Mouse (Mus musculus): Measurements from ENCODE around the gene Pidd1. TPM values are rescaled to one million over a fixed set of nuclear protein-coding genes. Genes with fewer than 3 reads are reported as not detected.
"Not testable (repeated sequence)": the region's sequence is repeated elsewhere in the genome, so short reads cannot be mapped to it uniquely, and the experiment has no call there.

Pidd1 gene
- total RNA-seq, 4 experiments from 2014 or later = 0.07 to 0.51 (median 0.19) TPM

DNA sequence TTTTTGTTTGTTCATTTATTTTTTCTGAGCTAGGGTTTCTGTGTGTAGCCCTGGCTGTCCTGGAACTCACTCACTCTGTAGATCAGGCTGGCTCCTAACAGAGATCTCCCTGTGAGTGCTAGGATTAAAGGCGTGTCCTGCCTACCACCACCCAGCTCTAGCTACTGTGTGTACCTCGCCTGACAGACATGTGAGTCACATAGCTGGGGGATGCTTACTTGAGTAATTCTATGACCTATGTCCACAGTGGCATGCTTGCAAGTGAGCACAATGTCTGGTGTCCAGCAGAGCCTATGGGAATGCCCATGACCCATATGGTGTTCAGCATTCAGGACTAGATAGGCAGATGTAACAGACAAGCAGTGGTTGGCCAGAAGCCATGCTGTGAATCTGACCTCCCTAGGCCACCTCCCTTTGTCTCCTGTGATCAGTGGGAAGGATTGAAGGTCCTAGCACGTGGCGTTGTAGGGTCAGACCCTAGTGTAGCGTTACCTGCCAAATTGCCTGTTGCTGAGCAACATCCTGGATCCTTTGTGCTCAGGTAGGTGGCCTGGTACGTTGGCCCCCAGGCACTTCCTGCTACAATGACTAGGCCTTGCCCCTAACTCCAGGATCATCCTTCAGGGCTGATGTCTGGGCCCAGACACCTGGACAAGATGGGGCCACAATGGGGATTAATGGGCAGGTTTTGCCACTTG, 27.5 kb downstream of the Pidd1 start:
- DNase-seq (ENCODE audit: low spot score in 2 of 2) = no peak

DNA sequence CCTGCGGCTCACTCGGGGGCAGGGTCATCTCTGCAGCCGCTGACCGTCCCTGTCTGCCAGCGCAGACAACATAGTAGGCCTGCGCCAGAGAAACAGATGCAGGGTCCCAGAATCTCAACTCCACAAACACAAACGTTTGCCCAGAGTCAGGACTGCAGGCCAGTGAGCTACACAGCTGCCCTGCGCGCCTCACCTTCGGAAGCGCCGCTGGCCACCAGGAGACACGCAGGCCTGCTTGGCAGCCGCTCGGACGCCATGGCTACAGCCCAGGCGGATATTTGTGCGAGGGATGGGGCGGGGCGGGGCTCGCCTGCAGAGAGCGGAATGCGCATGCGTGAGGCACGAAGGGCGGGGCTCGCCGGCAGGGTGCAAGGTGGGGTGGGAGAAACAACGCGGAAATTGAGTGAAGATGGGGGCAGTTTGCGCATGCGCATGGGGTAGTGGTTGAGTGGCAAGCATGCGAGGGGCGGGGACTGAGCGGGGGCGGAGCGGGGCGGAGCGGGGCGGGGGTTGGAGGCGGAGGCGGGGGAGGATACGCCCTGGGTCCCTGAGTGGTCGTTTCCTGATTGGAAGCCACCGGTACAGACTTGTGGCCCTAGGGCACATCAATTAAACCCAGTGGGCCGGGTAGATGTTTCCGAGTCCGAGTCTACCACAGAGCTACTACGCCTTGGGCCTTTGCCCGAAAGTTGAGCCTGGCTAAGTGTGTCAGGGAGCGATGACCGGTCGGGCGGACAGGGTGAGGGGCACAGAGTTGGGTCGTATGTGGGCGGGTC, 29.8 kb downstream of the Pidd1 start, which contains the start of gene Gatd1:
Gene Gatd1 (minus strand): TSS at position 328 of the 776 bp plus-strand sequence.
- DNase-seq (ENCODE audit: low spot score in 2 of 2) = peak; percentile 95 to 99

GRCm38 (mm10) chr7:141413331-141413730, 30.5 kb downstream of the Pidd1 start:
- DNase-seq (ENCODE audit: low spot score in 2 of 2) = no peak

- DNase-seq (ENCODE audit: low spot score in 2 of 2) = no peak
Measured at GRCm38 (mm10) chr7:141411667-141412066, 32.2 kb downstream of the Pidd1 start.

- no peak for DNase-seq (ENCODE audit: low spot score in 2 of 2)
Measured at GRCm38 (mm10) chr7:141410631-141411030, 33.2 kb downstream of the Pidd1 start.

GRCm38 (mm10) chr7:141408833-141409232, 35.0 kb downstream of the Pidd1 start:
- peak; percentile 67 to 74 for DNase-seq (ENCODE audit: low spot score in 2 of 2)

DNA sequence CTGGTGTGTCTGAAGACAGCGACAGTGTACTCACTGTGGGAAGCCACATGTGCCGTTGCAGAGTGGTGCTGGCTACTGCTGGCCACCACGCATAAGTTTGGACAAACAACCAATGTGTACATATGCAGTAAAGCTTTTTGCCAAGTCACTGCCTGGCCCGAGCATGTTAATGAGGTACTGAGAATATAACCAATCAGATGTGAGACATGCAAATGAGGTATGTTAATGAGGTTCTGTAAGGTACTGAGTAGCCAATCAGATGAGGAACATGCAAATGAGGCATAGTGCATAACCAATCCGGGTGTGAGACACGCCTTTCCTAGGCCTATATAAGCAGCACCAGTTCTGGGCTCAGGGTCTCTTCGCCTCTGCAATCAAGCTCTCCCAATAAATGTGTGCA, 36.2 kb downstream of the Pidd1 start:
- DNase-seq (ENCODE audit: low spot score in 2 of 2) = not testable (repeated sequence)

DNA sequence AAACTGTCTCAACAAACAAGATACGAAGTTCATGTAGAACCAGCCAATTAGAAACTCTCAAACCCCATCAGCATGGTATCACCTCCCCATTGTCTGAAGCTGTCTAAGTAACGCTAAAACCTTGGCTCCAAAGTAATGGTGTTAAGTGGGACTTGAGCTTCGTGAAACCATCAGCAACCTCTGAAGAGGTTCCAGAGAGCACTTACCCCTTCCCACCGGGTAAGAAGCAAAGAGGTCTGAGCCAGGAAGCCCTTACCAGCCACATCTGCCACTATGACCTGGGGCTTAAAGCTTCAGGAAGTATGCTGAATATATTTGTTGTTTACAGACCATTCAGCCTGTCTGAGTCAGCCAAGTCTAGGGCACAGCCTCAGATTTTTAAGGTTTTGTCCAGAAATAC, 38.4 kb downstream of the Pidd1 start:
- DNase-seq (ENCODE audit: low spot score in 2 of 2) = no peak

- no peak for DNase-seq (ENCODE audit: low spot score in 2 of 2)
Measured at GRCm38 (mm10) chr7:141403305-141403704, 40.5 kb downstream of the Pidd1 start.

DNA sequence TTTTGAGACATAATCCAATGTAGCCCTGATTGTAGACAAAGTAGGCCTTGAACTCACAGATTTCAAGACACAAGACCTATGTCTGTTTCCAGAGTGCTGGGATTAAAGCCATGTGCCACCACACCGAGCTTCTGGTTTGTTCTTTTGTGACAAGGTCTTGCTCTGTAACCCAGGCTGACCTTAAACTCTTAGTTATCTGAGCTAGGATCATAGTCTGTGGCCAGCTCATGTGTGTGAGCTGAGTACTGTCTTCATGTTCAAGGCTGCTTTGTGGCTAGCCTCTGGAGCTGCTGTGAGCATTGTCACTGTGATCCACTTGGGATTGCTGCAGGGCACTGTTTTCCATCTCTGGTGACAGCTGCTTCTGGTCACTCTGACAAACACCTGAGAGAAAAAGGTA, 48.5 kb downstream of the Pidd1 start:
- no peak for DNase-seq (ENCODE audit: low spot score in 2 of 2)

DNA sequence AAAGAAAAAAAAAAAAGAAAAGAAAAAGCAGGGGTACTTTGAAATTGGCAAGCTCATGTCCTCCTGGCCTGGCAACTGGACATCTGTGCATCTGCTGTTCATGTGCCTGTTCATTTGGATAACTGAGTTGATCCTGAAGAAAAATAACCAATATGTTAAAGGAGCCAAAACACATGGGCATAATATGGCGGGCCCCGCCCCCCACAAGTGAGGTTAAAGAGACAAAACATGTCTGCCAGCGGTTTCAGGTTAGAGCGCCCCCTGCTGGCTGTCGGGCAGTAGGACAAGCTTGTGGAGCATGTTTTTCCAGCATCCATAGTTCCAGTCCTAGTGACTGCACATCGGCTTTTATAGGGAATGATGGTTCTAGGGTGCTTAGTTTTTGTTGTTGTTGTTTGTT, 49.1 kb downstream of the Pidd1 start:
- peak; percentile 13 to 28 for DNase-seq (ENCODE audit: low spot score in 2 of 2)

GRCm38 (mm10) chr7:141394158-141394557, 49.7 kb downstream of the Pidd1 start:
- no peak for DNase-seq (ENCODE audit: low spot score in 2 of 2)

DNA sequence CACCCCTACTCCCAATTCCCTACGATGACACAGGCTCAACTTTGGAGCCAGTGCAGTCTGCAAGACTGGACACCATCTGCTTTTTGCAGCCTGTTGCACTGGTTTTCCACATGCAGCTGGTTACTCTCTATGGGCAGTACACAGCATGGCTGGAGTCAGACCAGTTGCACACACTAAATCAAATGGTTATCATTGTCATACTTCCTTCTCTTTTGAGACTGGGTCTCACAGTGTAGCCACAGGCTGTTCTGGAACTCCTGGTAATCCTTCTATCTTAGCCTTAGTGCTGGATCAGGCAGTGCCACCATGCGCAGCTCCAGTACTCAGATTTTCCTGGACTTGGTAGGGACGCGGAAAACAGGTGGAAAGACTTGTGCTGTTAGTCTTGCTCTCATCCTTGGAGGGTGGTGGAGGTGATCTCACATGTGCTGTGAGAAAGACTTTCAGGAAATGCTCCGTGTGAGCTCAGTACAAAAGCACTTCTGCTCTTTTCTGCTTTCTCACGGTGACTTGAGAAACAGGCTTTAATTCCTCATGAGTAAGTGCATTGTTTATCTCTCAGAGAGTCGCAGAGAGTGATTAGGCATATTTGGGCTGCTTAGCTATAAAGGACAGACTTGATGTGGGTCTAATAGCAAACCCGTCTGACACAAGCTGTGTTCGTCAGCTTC, 51.1 kb downstream of the Pidd1 start:
- no peak for DNase-seq (ENCODE audit: low spot score in 2 of 2)

DNA sequence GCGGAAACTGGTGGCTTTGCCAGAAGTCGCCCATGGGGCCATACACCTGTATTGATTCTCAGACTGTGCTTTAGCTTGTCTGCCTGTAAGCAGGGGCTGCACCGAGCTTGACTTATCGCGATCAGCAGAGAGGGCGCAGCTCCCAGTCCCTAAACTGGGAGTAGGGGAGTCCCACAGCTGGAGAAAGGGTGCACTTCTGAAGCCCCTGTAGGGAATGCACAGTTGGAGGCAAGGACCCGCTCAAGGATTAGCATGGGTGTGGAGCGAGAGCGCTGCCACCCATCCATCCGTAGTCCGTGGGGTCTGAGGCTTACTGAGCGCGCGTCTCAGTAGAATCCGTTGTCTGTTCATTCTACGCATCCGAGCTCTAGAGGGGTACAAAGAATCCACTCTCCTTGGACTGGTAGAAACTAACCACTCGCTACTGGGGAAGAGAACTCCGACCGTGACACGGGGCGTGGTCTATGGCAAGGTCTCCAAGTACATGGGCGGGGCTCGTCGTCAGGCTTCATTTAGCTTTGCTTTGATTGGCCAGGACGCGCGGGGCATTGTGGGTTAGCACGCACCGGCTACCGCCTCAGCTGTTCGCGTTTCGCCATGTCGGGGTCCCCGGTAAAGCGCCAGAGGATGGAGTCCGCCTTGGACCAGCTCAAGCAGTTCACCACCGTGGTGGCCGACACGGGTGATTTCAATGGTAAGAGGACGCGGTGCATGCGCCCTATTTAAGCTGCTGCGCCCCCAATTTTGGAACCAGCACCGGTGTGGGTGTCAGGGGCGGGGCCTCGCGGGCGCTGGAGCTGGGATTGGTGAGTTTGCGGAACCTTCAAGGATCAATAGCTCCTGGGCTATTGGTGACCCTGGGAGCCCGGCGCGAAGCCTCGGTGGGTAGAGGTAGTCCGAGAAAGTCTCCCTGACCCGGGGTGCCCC, 51.9 kb downstream of the Pidd1 start, which contains the start of gene Taldo1:
Gene Taldo1 (plus strand): TSS at position 575 of the 927 bp plus-strand sequence.
- DNase-seq (ENCODE audit: low spot score in 2 of 2) = peak; percentile 91

- no peak for DNase-seq (ENCODE audit: low spot score in 2 of 2)
Measured at GRCm38 (mm10) chr7:141390326-141391259, 53.2 kb downstream of the Pidd1 start.

- no peak for DNase-seq (ENCODE audit: low spot score in 2 of 2)
Measured at GRCm38 (mm10) chr7:141388487-141389109, 55.2 kb downstream of the Pidd1 start.
